Mouse (Mus musculus) stomach, embryonic 16.5 days (tissue): ENCODE measurements around the gene Zp3. TPM values are rescaled to one million over a fixed set of nuclear protein-coding genes. Genes with fewer than 3 reads are reported as not detected.
A peak's percentile ranks its signal among the peaks of the same experiment; 100 is the strongest.

ENCODE experiments used
- ATAC-seq: fragments of 200-750 bp; cut with Nextera tagmentation; 2 replicates; pipeline ENCODE4 v1.8.0; 2017; ENCODE audit warnings: moderate number of reproducible peaks, moderate TSS enrichment; ENCODE audit not compliant: insufficient read depth, low FRiP score
- H3K27ac ChIP-seq: fragments of 300-500 bp; sonication (generic); 2 replicates; pipeline ENCODE4 v1.5.1; 2014; ENCODE audit warnings: low read length
- H3K27me3 ChIP-seq: fragments of 300-500 bp; sonication (generic); 2 replicates; pipeline ENCODE4 v1.6.1; 2014; ENCODE audit warnings: low read length, control low read depth, mixed read lengths; ENCODE audit not compliant: control insufficient read depth, insufficient read depth
- H3K36me3 ChIP-seq: fragments of 300-500 bp; sonication (generic); 2 replicates; pipeline ENCODE4 v1.6.1; 2014; ENCODE audit warnings: low read length; ENCODE audit not compliant: control insufficient read depth, insufficient read depth
- H3K4me1 ChIP-seq: fragments of 300-500 bp; sonication (generic); 2 replicates; pipeline ENCODE4 v1.6.1; 2014; ENCODE audit warnings: low read length, control low read depth, mixed read lengths; ENCODE audit not compliant: control insufficient read depth, insufficient read depth
- H3K4me2 ChIP-seq: fragments of 300-500 bp; sonication (generic); 2 replicates; pipeline ENCODE4 v1.6.1; 2014; ENCODE audit warnings: low read depth, low read length, mixed read lengths
- H3K4me3 ChIP-seq: fragments of 300-500 bp; sonication (generic); replicated peaks from 2 replicates; pipeline ENCODE4 v1.5.1; 2014; ENCODE audit warnings: mild to moderate bottlenecking, low read length
- H3K9ac ChIP-seq: fragments of 300-500 bp; sonication (generic); 2 replicates; pipeline ENCODE4 v1.6.1; 2014; ENCODE audit warnings: low read length
- H3K9me3 ChIP-seq: fragments of 300-500 bp; sonication (generic); replicated peaks from 2 replicates; pipeline ENCODE4 v1.6.1; 2016; ENCODE audit warnings: low read length, control low read depth; ENCODE audit not compliant: control insufficient read depth
- WGBS: fragments of 180-500 bp; shearing (Covaris S2); extraction: QIAGEN DNeasy Blood & Tissue Kit; methylation state at CpG from one replicate; pipeline ENCODE4 v1.1.7; 2014; 5-methylcytosine and 5-hydroxymethylcytosine counted together
- polyA plus RNA-seq: library from polyadenylated mRNA; unstranded; fragments of >200 nt; fragmentation: Nextera tagmentation; extraction: Ambion mirVana; gene quantifications from 2 replicates; pipeline ENCODE4 v1.2.1, GENCODE M21; 2015

Gene Zp3
- polyA plus RNA-seq, 1 experiment from 2014 or later: 2.0 TPM

- H3K9ac ChIP-seq: no peak overlapping the region
- peaks cover 11% of the 10 kb centered on the region; the same call in 1 of the 2 replicates for H3K4me1 ChIP-seq
- WGBS: 41% methylated on average over 5 of the region's 5 CpGs
- H3K27ac ChIP-seq: no peak overlapping the region
- no peak overlapping the region for H3K4me2 ChIP-seq
- no peak for ATAC-seq
- no peak overlapping the region for H3K4me3 ChIP-seq
- H3K9me3 ChIP-seq: no peaks in the 10 kb centered on the region
- H3K27me3 ChIP-seq: no peaks in the 10 kb centered on the region
- no peaks in the 10 kb centered on the region for H3K36me3 ChIP-seq
Measured at GRCm38 (mm10) chr5:135993381-135993965, 13.6 kb downstream of the Zp3 start.

- no peak overlapping the region for H3K27ac ChIP-seq
- H3K4me2 ChIP-seq: no peak overlapping the region
- H3K9ac ChIP-seq: no peak overlapping the region
- H3K36me3 ChIP-seq: peaks cover 5% of the 10 kb centered on the region; the same call in 1 of the 2 replicates
- 61% methylated on average over 8 of the region's 8 CpGs for WGBS
- H3K9me3 ChIP-seq: no peaks in the 10 kb centered on the region
- H3K4me1 ChIP-seq: peaks cover 11% of the 10 kb centered on the region; the same call in 1 of the 2 replicates
- no peak for ATAC-seq
- H3K4me3 ChIP-seq: no peak overlapping the region
- no peaks in the 10 kb centered on the region for H3K27me3 ChIP-seq
Measured at GRCm38 (mm10) chr5:135994335-135994724, 14.4 kb downstream of the Zp3 start.

- peak; percentile 95 for ATAC-seq
- Histone ChIP-seq H3K27me3 (no peaks in the 10 kb centered on the region), H3K9me3 (no peaks in the 10 kb centered on the region), H3K27ac (peak within 1 kb of the TSS; percentile 86), H3K4me1 (peaks cover 11% of the 10 kb centered on the region; the same call in 1 of the 2 replicates), H3K9ac (peak within 1 kb of the TSS; percentile 96), H3K36me3 (peaks cover 5% of the 10 kb centered on the region; the same call in 1 of the 2 replicates), H3K4me2 (peak within 1 kb of the TSS; percentile 89), H3K4me3 (peak within 1 kb of the TSS; percentile 85)
- under 1% methylated on average over 47 of the region's 47 CpGs for WGBS
Measured at GRCm38 (mm10) chr5:135994725-135995687, 15.1 kb downstream of the Zp3 start, which contains the start of gene Dtx2. Gene Dtx2, plus strand, starts transcription at chr5:135994800.

- Histone ChIP-seq H3K9ac (no peak overlapping the region), H3K4me1 (peaks cover 11% of the 10 kb centered on the region; the same call in 1 of the 2 replicates), H3K9me3 (no peaks in the 10 kb centered on the region), H3K4me3 (no peak overlapping the region), H3K27me3 (no peaks in the 10 kb centered on the region), H3K4me2 (peak overlapping the region; percentile 89; the same call in 1 of the 2 replicates), H3K36me3 (peaks cover 5% of the 10 kb centered on the region; the same call in 1 of the 2 replicates), H3K27ac (no peak overlapping the region)
- no peak for ATAC-seq
- WGBS: 74% methylated on average over 8 of the region's 8 CpGs
Measured at GRCm38 (mm10) chr5:135996162-135996561, 16.3 kb downstream of the Zp3 start.

- Histone ChIP-seq H3K9ac (no peak overlapping the region), H3K4me1 (peaks cover 1% of the 10 kb centered on the region; the same call in 1 of the 2 replicates), H3K4me2 (no peak overlapping the region), H3K27me3 (no peaks in the 10 kb centered on the region), H3K27ac (no peak overlapping the region), H3K4me3 (no peak overlapping the region), H3K36me3 (peaks cover 11% of the 10 kb centered on the region), H3K9me3 (no peaks in the 10 kb centered on the region)
- WGBS: 89% methylated on average over 6 of the region's 6 CpGs
- ATAC-seq: no peak
Measured at GRCm38 (mm10) chr5:136001222-136001621, 21.3 kb downstream of the Zp3 start.

- Histone ChIP-seq H3K4me1 (no peaks in the 10 kb centered on the region), H3K9ac (no peak overlapping the region), H3K4me2 (no peak overlapping the region), H3K27ac (peak overlapping the region; percentile 55; the same call in 1 of the 2 replicates), H3K27me3 (no peaks in the 10 kb centered on the region), H3K9me3 (no peaks in the 10 kb centered on the region), H3K4me3 (no peak overlapping the region), H3K36me3 (peaks cover 11% of the 10 kb centered on the region)
- peak; percentile 13; the same call in 1 of the 2 replicates for ATAC-seq
- WGBS: 45% methylated on average over 2 of the region's 2 CpGs
Measured at GRCm38 (mm10) chr5:136002325-136002724, 22.4 kb downstream of the Zp3 start.

- Histone ChIP-seq H3K27me3 (no peaks in the 10 kb centered on the region), H3K4me3 (no peak overlapping the region), H3K9me3 (no peaks in the 10 kb centered on the region), H3K27ac (peak overlapping the region; percentile 51; the same call in 1 of the 2 replicates), H3K9ac (no peak overlapping the region), H3K4me1 (0 out of 2 replicates have a peak, but pooled peaks cover 2% of the 10 kb centered on the region), H3K4me2 (no peak overlapping the region), H3K36me3 (peaks cover 11% of the 10 kb centered on the region)
- ATAC-seq: no peak
- 32% methylated on average over 3 of the region's 3 CpGs for WGBS
Measured at GRCm38 (mm10) chr5:136002751-136003151, 22.9 kb downstream of the Zp3 start.

- Histone ChIP-seq H3K9ac (no peak overlapping the region), H3K4me3 (no peak overlapping the region), H3K27ac (no peak overlapping the region), H3K27me3 (no peaks in the 10 kb centered on the region), H3K4me2 (no peak overlapping the region), H3K9me3 (no peaks in the 10 kb centered on the region), H3K4me1 (0 out of 2 replicates have a peak, but pooled peaks cover 3% of the 10 kb centered on the region), H3K36me3 (peaks cover 6% of the 10 kb centered on the region)
- no peak for ATAC-seq
- 76% methylated on average over 4 of the region's 4 CpGs for WGBS
Measured at GRCm38 (mm10) chr5:136004537-136004936, 24.6 kb downstream of the Zp3 start.

GRCm38 (mm10) chr5:136007745-136008144 is 27.8 kb downstream of the Zp3 start:
- Histone ChIP-seq H3K9me3 (no peaks in the 10 kb centered on the region), H3K27ac (no peak overlapping the region), H3K4me2 (no peak overlapping the region), H3K4me3 (no peak overlapping the region), H3K9ac (no peak overlapping the region), H3K36me3 (peaks cover 9% of the 10 kb centered on the region), H3K4me1 (0 out of 2 replicates have a peak, but pooled peaks cover 3% of the 10 kb centered on the region), H3K27me3 (no peaks in the 10 kb centered on the region)
- 75% methylated on average over 7 of the region's 7 CpGs for WGBS
- no peak for ATAC-seq
